Mouse (Mus musculus): ENCODE measurements around the gene Pemt. TPM values are rescaled to one million over a fixed set of nuclear protein-coding genes. Genes with fewer than 3 reads are reported as not detected.

Gene Pemt
- polyA plus RNA-seq (2015; fragmentation: Nextera tagmentation; extraction: Ambion mirVana) = 589 and 592 TPM in 2 replicates

GRCm38 (mm10) chr11:60046058-60046735 lies at the start of gene Pemt:
TSS of gene Pemt (minus strand) at chr11:60046489.
- peak within 1 kb of the TSS; percentile 60; the same call in 1 of the 2 replicates for H3K9ac ChIP-seq (replicated peaks)
- H3K4me1 ChIP-seq (ENCODE audit: insufficient read depth) = peaks cover 22% of the 10 kb centered on the region
- peak within 1 kb of the TSS; percentile 59 for H3K4me3 ChIP-seq (ENCODE audit: low read depth, low read length)
- H3K27me3 ChIP-seq (ENCODE audit: insufficient read depth, low read length) = no peaks in the 10 kb centered on the region
- peak within 1 kb of the TSS; percentile 86 for H3K4me2 ChIP-seq (ENCODE audit: low read depth, low read length)
- no peaks in the 10 kb centered on the region for H3K36me3 ChIP-seq (replicated peaks; ENCODE audit: insufficient read depth, low read length)
- under 1% methylated on average over 44 of the region's 44 CpGs for WGBS (ENCODE audit: insufficient replicate concordance)
- TF ChIP-seq EP300 (IDR thresholded peaks at IDR 0.05; ENCODE audit: low read depth) (peak; percentile 73), CTCF (IDR thresholded peaks at IDR 0.05; ENCODE audit: low read depth) (peak; percentile 73)
- H3K9me3 ChIP-seq (ENCODE audit: low read length) = no peaks in the 10 kb centered on the region
- ATAC-seq (peak; percentile 96), DNase-seq (peak; percentile 93)
- H3K27ac ChIP-seq (ENCODE audit: low read depth) = peak within 1 kb of the TSS; percentile 90

- no peak overlapping the region for H3K9ac ChIP-seq (replicated peaks)
- H3K4me2 ChIP-seq (ENCODE audit: low read depth, low read length) = no peak overlapping the region
- H3K4me3 ChIP-seq (ENCODE audit: low read depth, low read length) = no peak overlapping the region
- DNase-seq (no peak), ATAC-seq (no peak)
- H3K27ac ChIP-seq (ENCODE audit: low read depth) = no peak overlapping the region
- no peaks in the 10 kb centered on the region for H3K27me3 ChIP-seq (ENCODE audit: insufficient read depth, low read length)
- 62% methylated on average over 9 of the region's 9 CpGs for WGBS (ENCODE audit: insufficient replicate concordance)
- H3K4me1 ChIP-seq (ENCODE audit: insufficient read depth) = peaks cover 8% of the 10 kb centered on the region
- TF ChIP-seq EP300 (IDR thresholded peaks at IDR 0.05; ENCODE audit: low read depth) (no peak), CTCF (IDR thresholded peaks at IDR 0.05; ENCODE audit: low read depth) (no peak)
- H3K36me3 ChIP-seq (replicated peaks; ENCODE audit: insufficient read depth, low read length) = no peaks in the 10 kb centered on the region
- H3K9me3 ChIP-seq (ENCODE audit: low read length) = no peaks in the 10 kb centered on the region
Measured at GRCm38 (mm10) chr11:60094909-60095810, 48.9 kb upstream of the Pemt start.

- H3K9me3 ChIP-seq (ENCODE audit: low read length) = no peaks in the 10 kb centered on the region
- H3K4me1 ChIP-seq (ENCODE audit: insufficient read depth) = peaks cover 8% of the 10 kb centered on the region
- WGBS (ENCODE audit: insufficient replicate concordance) = 68% methylated on average over 7 of the region's 7 CpGs
- no peaks in the 10 kb centered on the region for H3K36me3 ChIP-seq (replicated peaks; ENCODE audit: insufficient read depth, low read length)
- H3K9ac ChIP-seq (replicated peaks) = no peak overlapping the region
- TF ChIP-seq EP300 (IDR thresholded peaks at IDR 0.05; ENCODE audit: low read depth) = no peak
- TF ChIP-seq CTCF (IDR thresholded peaks at IDR 0.05; ENCODE audit: low read depth) = no peak
- DNase-seq (no peak), ATAC-seq (no peak)
- H3K27me3 ChIP-seq (ENCODE audit: insufficient read depth, low read length) = no peaks in the 10 kb centered on the region
- H3K4me2 ChIP-seq (ENCODE audit: low read depth, low read length) = no peak overlapping the region
- no peak overlapping the region for H3K4me3 ChIP-seq (ENCODE audit: low read depth, low read length)
- H3K27ac ChIP-seq (ENCODE audit: low read depth) = no peak overlapping the region
Measured at GRCm38 (mm10) chr11:60093984-60094587, 47.8 kb upstream of the Pemt start.

- Histone ChIP-seq H3K4me1 (ENCODE audit: insufficient read depth) (peaks cover 8% of the 10 kb centered on the region), H3K9ac (replicated peaks) (no peak overlapping the region), H3K9me3 (ENCODE audit: low read length) (no peaks in the 10 kb centered on the region), H3K36me3 (replicated peaks; ENCODE audit: insufficient read depth, low read length) (no peaks in the 10 kb centered on the region), H3K27me3 (ENCODE audit: insufficient read depth, low read length) (no peaks in the 10 kb centered on the region), H3K4me2 (ENCODE audit: low read depth, low read length) (no peak overlapping the region), H3K4me3 (ENCODE audit: low read depth, low read length) (no peak overlapping the region), H3K27ac (ENCODE audit: low read depth) (no peak overlapping the region)
- no peak for DNase-seq
- TF ChIP-seq CTCF (IDR thresholded peaks at IDR 0.05; ENCODE audit: low read depth) = no peak
- TF ChIP-seq EP300 (IDR thresholded peaks at IDR 0.05; ENCODE audit: low read depth) = no peak
- ATAC-seq = no peak
Measured at GRCm38 (mm10) chr11:60093227-60093626, 46.9 kb upstream of the Pemt start.

DNA sequence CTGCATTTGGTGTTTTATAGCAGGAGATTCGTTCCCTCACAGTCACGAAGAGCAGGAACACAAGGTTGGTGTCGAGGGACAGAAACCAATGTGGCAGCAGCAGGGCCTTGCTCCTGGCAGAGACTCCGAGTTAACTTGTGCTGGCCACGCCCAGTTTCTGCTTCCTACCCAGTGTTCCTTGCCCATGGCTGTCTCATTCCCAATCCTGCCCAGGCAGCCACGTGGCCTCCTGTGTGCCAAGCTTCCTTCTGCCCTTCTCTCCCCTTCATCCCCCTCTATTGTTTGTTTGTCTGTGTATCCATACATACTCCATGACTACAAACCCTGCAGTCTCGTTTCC lies 45.1 kb upstream of the Pemt start:
- no peak for DNase-seq
- Histone ChIP-seq H3K9ac (replicated peaks) (no peak overlapping the region), H3K27ac (ENCODE audit: low read depth) (no peak overlapping the region), H3K9me3 (ENCODE audit: low read length) (no peaks in the 10 kb centered on the region), H3K27me3 (ENCODE audit: insufficient read depth, low read length) (no peaks in the 10 kb centered on the region), H3K4me1 (ENCODE audit: insufficient read depth) (peaks cover 8% of the 10 kb centered on the region), H3K36me3 (replicated peaks; ENCODE audit: insufficient read depth, low read length) (no peaks in the 10 kb centered on the region), H3K4me2 (ENCODE audit: low read depth, low read length) (no peak overlapping the region), H3K4me3 (ENCODE audit: low read depth, low read length) (no peak overlapping the region)
- ATAC-seq = no peak
- WGBS (ENCODE audit: insufficient replicate concordance) = 50% methylated on average over 7 of the region's 7 CpGs
- no peak for TF ChIP-seq EP300 (IDR thresholded peaks at IDR 0.05; ENCODE audit: low read depth)
- no peak for TF ChIP-seq CTCF (IDR thresholded peaks at IDR 0.05; ENCODE audit: low read depth)

Measured in liver, postnatal 0 days (tissue).